Mouse (Mus musculus) forebrain, embryonic 12.5 days (tissue): ENCODE measurements at regions not wholly inside any gene's neighbourhood (a gene's known extent, or its start where the extent isn't known, plus 50 kb on each side); places are given as distances from the start of the nearest gene placed in this dataset.

Experiments used
- ATAC-seq: fragments of 200-750 bp; cut with Nextera tagmentation; 2 replicates; pipeline ENCODE4 v1.8.0; 2017; ENCODE audit warnings: moderate TSS enrichment; ENCODE audit not compliant: low FRiP score
- H3K27ac ChIP-seq: fragments of 300-500 bp; sonication (generic); 2 replicates; pipeline ENCODE4 v1.5.1; 2016; ENCODE audit warnings: mild to moderate bottlenecking
- H3K27me3 ChIP-seq: fragments of 300-500 bp; sonication (generic); 2 replicates; pipeline ENCODE4 v1.6.1; 2016; ENCODE audit warnings: mild to moderate bottlenecking
- H3K36me3 ChIP-seq: fragments of 300-500 bp; sonication (generic); replicated peaks from 2 replicates; pipeline ENCODE4 v1.6.1; 2016; ENCODE audit warnings: mild to moderate bottlenecking
- H3K4me1 ChIP-seq: fragments of 300-500 bp; sonication (generic); 2 replicates; pipeline ENCODE4 v1.6.1; 2016
- H3K4me2 ChIP-seq: fragments of 300-500 bp; sonication (generic); 2 replicates; pipeline ENCODE4 v1.6.1; 2016; ENCODE audit warnings: mild to moderate bottlenecking, moderate library complexity
- H3K4me3 ChIP-seq: fragments of 300-500 bp; sonication (generic); replicated peaks from 2 replicates; pipeline ENCODE4 v1.5.1; 2016; ENCODE audit warnings: mild to moderate bottlenecking
- H3K9ac ChIP-seq: fragments of 300-500 bp; sonication (generic); 2 replicates; pipeline ENCODE4 v1.6.1; 2016; ENCODE audit warnings: mild to moderate bottlenecking
- H3K9me3 ChIP-seq: fragments of 300-500 bp; sonication (generic); 2 replicates; pipeline ENCODE4 v1.6.1; 2016
- WGBS: fragments of 180-500 bp; shearing (Covaris S2); methylation state at CpG from one replicate; pipeline ENCODE4 v1.1.7; 2016; 5-methylcytosine and 5-hydroxymethylcytosine counted together

DNA sequence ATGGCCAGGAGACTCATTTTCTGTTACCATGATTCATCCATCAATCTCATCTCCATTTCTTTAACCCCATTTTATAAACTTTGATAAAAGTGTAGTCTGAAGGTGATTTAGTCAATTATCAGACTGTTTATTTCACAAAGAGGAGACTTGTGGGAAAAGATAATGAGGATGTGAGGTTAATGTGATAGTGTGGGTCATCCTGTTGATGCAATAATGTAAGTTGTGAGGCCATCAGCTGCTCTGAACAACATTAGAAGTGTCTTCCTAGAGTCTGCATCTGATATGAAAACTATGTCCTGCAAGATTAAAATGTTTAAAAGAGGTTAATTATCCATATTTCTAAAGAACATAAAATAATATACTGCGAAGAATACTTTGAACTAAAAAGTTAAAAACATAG lies 842.8 kb downstream of the Pcdh17 start:
- H3K9me3 ChIP-seq, result no peaks in the 10 kb centered on the region
- H3K27ac ChIP-seq, result no peak overlapping the region
- no peaks in the 10 kb centered on the region for H3K4me1 ChIP-seq
- no peaks in the 10 kb centered on the region for H3K36me3 ChIP-seq
- H3K9ac ChIP-seq, result no peak overlapping the region
- no peak for ATAC-seq
- H3K4me3 ChIP-seq, result no peak overlapping the region
- 80% methylated on average over 1 of the region's 1 CpGs for WGBS
- no peak overlapping the region for H3K4me2 ChIP-seq
- H3K27me3 ChIP-seq, result no peaks in the 10 kb centered on the region

GRCm38 (mm10) chr14:85287460-85287859 lies 844.1 kb downstream of the Pcdh17 start:
- Histone ChIP-seq H3K4me2 (no peak overlapping the region), H3K4me1 (no peaks in the 10 kb centered on the region), H3K36me3 (no peaks in the 10 kb centered on the region), H3K9me3 (no peaks in the 10 kb centered on the region), H3K4me3 (no peak overlapping the region), H3K9ac (no peak overlapping the region), H3K27ac (no peak overlapping the region), H3K27me3 (no peaks in the 10 kb centered on the region)
- 90% methylated on average over 2 of the region's 2 CpGs for WGBS
- no peak for ATAC-seq

DNA sequence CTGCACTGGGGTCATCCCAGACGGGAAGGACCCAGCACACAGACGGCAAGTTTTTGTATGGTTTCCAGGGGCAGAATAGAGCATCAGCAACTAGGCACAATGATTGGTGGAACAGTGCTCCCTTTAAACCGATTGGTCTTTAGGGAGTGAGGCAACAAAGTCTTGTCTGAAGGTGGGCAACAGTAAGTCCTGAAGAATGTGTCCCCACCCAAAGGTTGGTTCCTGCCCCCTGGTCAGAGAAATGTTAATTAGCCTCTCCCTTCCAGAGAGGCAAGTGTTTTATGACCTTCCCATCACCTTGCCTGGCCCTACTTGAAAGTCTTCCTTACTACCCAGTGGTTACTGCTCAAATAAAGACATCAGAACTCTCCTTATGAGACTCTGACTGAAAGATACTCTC lies 855.6 kb downstream of the Pcdh17 start:
- no peaks in the 10 kb centered on the region for H3K36me3 ChIP-seq
- H3K4me3 ChIP-seq, result no peak overlapping the region
- no peak overlapping the region for H3K27ac ChIP-seq
- no peaks in the 10 kb centered on the region for H3K27me3 ChIP-seq
- no peak overlapping the region for H3K9ac ChIP-seq
- H3K9me3 ChIP-seq, result no peaks in the 10 kb centered on the region
- H3K4me2 ChIP-seq, result no peak overlapping the region
- ATAC-seq, result no peak
- 92% methylated on average over 3 of the region's 3 CpGs for WGBS
- H3K4me1 ChIP-seq, result no peaks in the 10 kb centered on the region

DNA sequence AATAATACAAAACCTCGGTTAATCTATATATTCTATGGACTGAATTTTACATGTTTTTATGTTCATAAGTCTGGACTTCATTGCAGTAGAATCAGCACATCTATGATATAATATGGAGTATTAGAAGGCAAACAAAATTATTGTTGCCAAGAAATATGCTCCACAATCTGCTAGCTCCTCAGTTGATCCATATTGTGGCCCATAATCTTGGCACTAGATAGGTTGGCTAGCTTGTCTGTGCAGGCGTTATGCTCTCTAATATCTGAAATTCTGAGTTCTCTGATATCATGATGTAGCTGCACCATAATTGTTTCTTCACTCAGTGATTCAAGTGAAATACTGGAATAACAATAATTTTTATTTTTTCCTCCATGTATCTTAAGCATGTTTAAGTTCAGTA lies 877.3 kb downstream of the Pcdh17 start:
- Histone ChIP-seq H3K4me1 (no peaks in the 10 kb centered on the region), H3K27ac (no peak overlapping the region), H3K4me3 (no peak overlapping the region), H3K9me3 (no peaks in the 10 kb centered on the region), H3K9ac (no peak overlapping the region), H3K27me3 (no peaks in the 10 kb centered on the region), H3K4me2 (no peak overlapping the region), H3K36me3 (no peaks in the 10 kb centered on the region)
- 89% methylated on average over 2 of the region's 2 CpGs for WGBS
- ATAC-seq, result no peak

DNA sequence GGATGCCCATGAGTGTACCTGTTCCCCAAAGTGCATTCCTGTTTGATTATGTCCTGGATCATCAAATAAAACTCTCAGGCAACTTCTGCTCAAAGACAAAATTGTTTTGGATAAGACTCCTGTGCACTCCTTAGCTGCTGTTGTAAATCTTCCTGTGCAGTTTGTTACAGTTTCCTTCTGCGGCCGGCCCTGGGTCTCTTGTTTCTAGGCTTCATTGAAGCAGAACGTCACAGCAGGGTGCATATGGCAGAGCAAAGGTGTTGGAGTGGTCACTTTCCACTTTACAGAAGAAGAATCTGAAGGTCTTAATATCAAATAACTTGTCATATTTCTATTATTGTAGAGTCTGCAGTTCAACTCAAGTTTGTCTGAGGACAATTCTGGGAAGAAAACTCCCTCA lies 889.9 kb downstream of the Pcdh17 start:
- no peak overlapping the region for H3K9ac ChIP-seq
- no peaks in the 10 kb centered on the region for H3K27me3 ChIP-seq
- no peaks in the 10 kb centered on the region for H3K9me3 ChIP-seq
- no peaks in the 10 kb centered on the region for H3K4me1 ChIP-seq
- H3K4me2 ChIP-seq, result no peak overlapping the region
- WGBS, result 68% methylated on average over 3 of the region's 3 CpGs
- H3K27ac ChIP-seq, result no peak overlapping the region
- H3K4me3 ChIP-seq, result no peak overlapping the region
- no peaks in the 10 kb centered on the region for H3K36me3 ChIP-seq
- ATAC-seq, result no peak

DNA sequence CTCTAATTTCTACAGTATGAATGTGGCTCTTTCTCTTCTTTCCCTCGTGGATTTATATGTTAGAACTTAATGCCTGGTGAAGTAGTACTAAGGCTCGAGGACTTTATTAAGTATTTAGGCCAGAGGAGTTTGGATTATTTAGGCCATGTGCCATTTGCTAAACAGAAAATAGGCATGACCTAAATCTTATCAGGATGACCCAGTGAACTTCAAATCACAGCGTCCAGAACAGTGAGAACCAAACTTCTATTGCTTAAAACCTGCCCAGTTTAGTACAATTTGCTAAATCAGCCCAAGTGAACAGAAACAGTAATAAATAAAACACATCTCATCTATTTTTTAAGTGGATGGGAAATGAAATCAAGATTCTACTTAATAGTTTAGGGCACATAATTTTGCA lies 893.8 kb downstream of the Pcdh17 start:
- no peak for ATAC-seq
- WGBS, result 78% methylated on average over 3 of the region's 3 CpGs

GRCm38 (mm10) chr14:85354626-85355355 lies 911.4 kb downstream of the Pcdh17 start:
- H3K36me3 ChIP-seq, result no peaks in the 10 kb centered on the region
- H3K27me3 ChIP-seq, result no peaks in the 10 kb centered on the region
- H3K27ac ChIP-seq, result no peak overlapping the region
- no peak overlapping the region for H3K4me2 ChIP-seq
- no peaks in the 10 kb centered on the region for H3K9me3 ChIP-seq
- no peak overlapping the region for H3K9ac ChIP-seq
- whole genome bisulfite sequencing, result 30% methylated on average over 4 of the region's 4 CpGs
- no peak overlapping the region for H3K4me3 ChIP-seq
- peak; percentile 44; the same call in 1 of the 2 replicates for ATAC-seq
- H3K4me1 ChIP-seq, result peaks cover 6% of the 10 kb centered on the region; the same call in 1 of the 2 replicates

More for the DNA sequence above, 893.8 kb downstream of the Pcdh17 start:
- no peaks in the 10 kb centered on the region for H3K27me3 ChIP-seq
- H3K4me3 ChIP-seq, result no peak overlapping the region
- H3K36me3 ChIP-seq, result no peaks in the 10 kb centered on the region
- no peak overlapping the region for H3K9ac ChIP-seq
- H3K4me2 ChIP-seq, result no peak overlapping the region
- H3K4me1 ChIP-seq, result no peaks in the 10 kb centered on the region
- H3K9me3 ChIP-seq, result no peaks in the 10 kb centered on the region
- H3K27ac ChIP-seq, result no peak overlapping the region

DNA sequence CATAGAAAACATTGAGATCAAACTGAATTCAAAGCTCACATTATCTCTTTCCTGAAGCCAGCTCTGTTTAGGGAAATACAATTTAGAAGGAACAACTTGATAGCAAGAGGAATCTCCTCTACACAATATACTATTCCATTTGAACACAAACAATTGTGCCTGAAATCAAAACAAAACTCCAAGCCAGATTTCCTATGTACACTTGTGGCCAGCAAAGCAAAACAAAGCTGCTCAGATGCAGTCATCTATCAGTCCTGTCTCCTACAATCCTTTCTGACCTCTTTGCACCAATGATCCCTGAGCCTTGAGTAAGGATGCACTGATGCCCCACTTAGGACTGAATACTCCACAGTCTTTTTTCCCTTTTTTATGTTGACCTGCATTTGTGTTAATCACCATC lies 920.2 kb downstream of the Pcdh17 start:
- Histone ChIP-seq H3K36me3 (no peaks in the 10 kb centered on the region), H3K27ac (no peak overlapping the region), H3K4me1 (no peaks in the 10 kb centered on the region), H3K27me3 (no peaks in the 10 kb centered on the region), H3K9me3 (no peaks in the 10 kb centered on the region), H3K4me2 (no peak overlapping the region), H3K9ac (no peak overlapping the region), H3K4me3 (no peak overlapping the region)
- no peak for ATAC-seq

DNA sequence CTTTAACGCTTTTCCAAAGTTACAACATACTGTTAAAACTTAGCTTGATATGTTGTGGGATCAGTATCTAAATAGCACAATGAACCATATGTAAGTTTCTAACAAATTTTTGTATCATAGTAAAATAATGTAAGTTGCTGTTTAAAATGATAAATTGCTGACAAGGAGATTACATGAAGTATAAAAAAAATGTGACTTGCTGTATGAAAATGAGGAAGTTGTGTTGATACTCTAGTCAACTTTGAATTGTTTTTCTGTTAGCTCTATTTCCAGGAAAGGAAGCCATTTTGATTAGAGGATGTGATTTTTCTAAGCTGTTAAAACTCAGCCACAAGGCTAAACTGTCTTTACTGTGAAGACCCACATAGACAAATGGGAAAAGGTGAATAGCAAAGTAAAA lies 929.9 kb downstream of the Pcdh17 start:
- Histone ChIP-seq H3K36me3 (no peaks in the 10 kb centered on the region), H3K9me3 (no peaks in the 10 kb centered on the region), H3K27ac (no peak overlapping the region), H3K27me3 (no peaks in the 10 kb centered on the region), H3K4me3 (no peak overlapping the region), H3K9ac (no peak overlapping the region), H3K4me2 (no peak overlapping the region), H3K4me1 (no peaks in the 10 kb centered on the region)
- WGBS, result 91% methylated on average over 1 of the region's 1 CpGs
- ATAC-seq, result no peak

DNA sequence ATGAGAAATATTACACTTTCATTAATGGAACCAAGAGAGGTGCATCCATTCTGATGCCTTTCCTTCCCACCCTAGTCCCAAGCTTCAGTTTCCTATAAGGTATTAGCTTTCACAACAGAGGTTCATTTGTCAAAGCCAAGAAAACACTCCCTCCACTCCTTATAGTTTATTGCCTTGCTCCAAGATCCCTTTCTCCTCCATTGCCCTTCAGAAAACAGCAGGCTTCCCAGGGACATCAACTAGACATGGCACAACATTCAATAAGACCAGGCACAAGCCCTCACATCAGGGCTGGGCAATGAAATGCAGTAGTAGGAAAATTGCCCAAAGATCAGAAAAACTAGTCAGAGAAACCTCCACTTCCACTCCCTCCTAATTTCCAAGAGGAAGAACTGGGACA lies 960.3 kb downstream of the Pcdh17 start:
- ATAC-seq, result no peak

More for the DNA sequence above, 960.3 kb downstream of the Pcdh17 start:
- Histone ChIP-seq H3K9ac (no peak overlapping the region), H3K4me1 (no peaks in the 10 kb centered on the region), H3K27ac (no peak overlapping the region), H3K4me2 (no peak overlapping the region), H3K4me3 (no peak overlapping the region), H3K36me3 (no peaks in the 10 kb centered on the region), H3K27me3 (no peaks in the 10 kb centered on the region), H3K9me3 (no peaks in the 10 kb centered on the region)
